Mouse (Mus musculus) midbrain, embryonic 12.5 days (tissue): Measurements from ENCODE around the gene Lrp8. TPM values are rescaled to one million over a fixed set of nuclear protein-coding genes. Genes with fewer than 3 reads are reported as not detected.
A peak's percentile ranks its signal among the peaks of the same experiment; 100 is the strongest.

Experiments
- ATAC-seq: fragments of 200-750 bp; cut with Nextera tagmentation; 2 replicates; pipeline ENCODE4 v1.8.0; 2017; ENCODE audit warnings: low read depth, moderate TSS enrichment, moderate library complexity; ENCODE audit not compliant: low FRiP score
- H3K27ac ChIP-seq: fragments of 300-500 bp; sonication (generic); replicated peaks from 2 replicates; pipeline ENCODE4 v1.5.1; 2016; ENCODE audit warnings: mild to moderate bottlenecking
- H3K27me3 ChIP-seq: fragments of 300-500 bp; sonication (generic); 2 replicates; pipeline ENCODE4 v1.6.1; 2016; ENCODE audit warnings: mild to moderate bottlenecking
- H3K36me3 ChIP-seq: fragments of 300-500 bp; sonication (generic); 2 replicates; pipeline ENCODE4 v1.6.1; 2016
- H3K4me1 ChIP-seq: fragments of 300-500 bp; sonication (generic); 2 replicates; pipeline ENCODE4 v1.6.1; 2016
- H3K4me2 ChIP-seq: fragments of 300-500 bp; sonication (generic); replicated peaks from 2 replicates; pipeline ENCODE4 v1.6.1; 2016; ENCODE audit warnings: mild to moderate bottlenecking, moderate library complexity
- H3K4me3 ChIP-seq: fragments of 300-500 bp; sonication (generic); 2 replicates; pipeline ENCODE4 v1.5.1; 2016; ENCODE audit warnings: mild to moderate bottlenecking
- H3K9ac ChIP-seq: fragments of 300-500 bp; sonication (generic); replicated peaks from 2 replicates; pipeline ENCODE4 v1.6.1; 2016; ENCODE audit warnings: mild to moderate bottlenecking, moderate library complexity
- H3K9me3 ChIP-seq: fragments of 300-500 bp; sonication (generic); 2 replicates; pipeline ENCODE4 v1.6.1; 2016; ENCODE audit warnings: mild to moderate bottlenecking
- WGBS: fragments of 180-500 bp; shearing (Covaris S2); methylation state at CpG from one replicate; pipeline ENCODE4 v1.1.7; 2016; 5-methylcytosine and 5-hydroxymethylcytosine counted together
- polyA plus RNA-seq: library from polyadenylated mRNA; unstranded; fragments of >200 nt; fragmentation: Nextera tagmentation; extraction: Ambion mirVana; gene quantifications from 2 replicates; pipeline ENCODE4 v1.2.1, GENCODE M21; 2016

Gene Lrp8
- polyA plus RNA-seq, 1 experiment from 2014 or later = 40.1 TPM

- H3K9ac ChIP-seq = no peak overlapping the region; the same call in 1 of the 2 replicates
Observed at GRCm38 (mm10) chr4:107811716-107812330, 9.8 kb downstream of the Lrp8 start.

GRCm38 (mm10) chr4:107812336-107812735 is 10.3 kb downstream of the Lrp8 start:
- Histone ChIP-seq H3K27ac (no peak overlapping the region), H3K4me2 (no peak overlapping the region), H3K4me1 (peaks cover 34% of the 10 kb centered on the region), H3K36me3 (peaks cover 46% of the 10 kb centered on the region), H3K9me3 (no peaks in the 10 kb centered on the region), H3K27me3 (no peaks in the 10 kb centered on the region), H3K4me3 (no peak overlapping the region), H3K9ac (no peak overlapping the region)
- ATAC-seq = no peak
- 82% methylated on average over 6 of the region's 6 CpGs for WGBS

More at GRCm38 (mm10) chr4:107811716-107812330, 9.8 kb downstream of the Lrp8 start:
- ATAC-seq = no peak
- no peak overlapping the region for H3K4me2 ChIP-seq
- no peak overlapping the region for H3K4me3 ChIP-seq
- 58% methylated on average over 10 of the region's 10 CpGs for WGBS
- peaks cover 51% of the 10 kb centered on the region for H3K36me3 ChIP-seq
- no peak overlapping the region for H3K27ac ChIP-seq
- no peaks in the 10 kb centered on the region for H3K9me3 ChIP-seq
- no peaks in the 10 kb centered on the region for H3K27me3 ChIP-seq
- peaks cover 31% of the 10 kb centered on the region for H3K4me1 ChIP-seq

DNA sequence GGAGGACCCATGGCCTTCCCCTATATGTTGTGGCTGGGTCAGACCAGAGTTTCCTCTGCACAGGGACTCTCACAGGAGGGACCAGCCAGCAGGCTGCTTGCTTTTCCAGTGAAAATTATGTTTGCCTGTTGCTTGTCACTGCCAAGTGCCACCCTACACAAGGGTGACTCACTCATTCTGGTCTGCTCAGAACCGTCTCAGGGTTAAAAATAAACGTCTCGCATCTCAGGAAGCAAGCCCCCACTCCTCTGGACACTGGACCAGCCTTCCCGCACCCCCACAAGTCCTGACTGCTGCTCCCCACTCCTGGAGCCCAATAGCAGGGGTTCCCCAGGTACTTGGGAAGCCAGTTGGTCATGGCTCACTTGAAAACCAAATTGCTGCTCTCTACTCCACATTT is 14.4 kb downstream of the Lrp8 start:
- Histone ChIP-seq H3K27ac (no peak overlapping the region), H3K4me3 (no peak overlapping the region), H3K36me3 (peaks cover 29% of the 10 kb centered on the region; the same call in 1 of the 2 replicates), H3K4me2 (no peak overlapping the region), H3K9me3 (no peaks in the 10 kb centered on the region), H3K4me1 (peaks cover 55% of the 10 kb centered on the region), H3K9ac (no peak overlapping the region), H3K27me3 (0 out of 2 replicates have a peak, but pooled peaks cover 3% of the 10 kb centered on the region)
- no peak for ATAC-seq
- 91% methylated on average over 4 of the region's 4 CpGs for WGBS

GRCm38 (mm10) chr4:107817463-107817862 is 15.4 kb downstream of the Lrp8 start:
- H3K4me2 ChIP-seq = no peak overlapping the region
- no peak overlapping the region; the same call in 1 of the 2 replicates for H3K9ac ChIP-seq
- no peaks in the 10 kb centered on the region for H3K9me3 ChIP-seq
- peak overlapping the region; percentile 49 for H3K27ac ChIP-seq
- peaks cover 29% of the 10 kb centered on the region; the same call in 1 of the 2 replicates for H3K36me3 ChIP-seq
- H3K4me3 ChIP-seq = no peak overlapping the region
- 0 out of 2 replicates have a peak, but pooled peaks cover 8% of the 10 kb centered on the region for H3K27me3 ChIP-seq
- WGBS = 40% methylated on average over 6 of the region's 6 CpGs
- ATAC-seq = peak; percentile 17
- peaks cover 57% of the 10 kb centered on the region for H3K4me1 ChIP-seq

GRCm38 (mm10) chr4:107819990-107820719 is 18.1 kb downstream of the Lrp8 start:
- 0 out of 2 replicates have a peak, but pooled peaks cover 12% of the 10 kb centered on the region for H3K36me3 ChIP-seq
- peaks cover 9% of the 10 kb centered on the region; the same call in 1 of the 2 replicates for H3K27me3 ChIP-seq
- H3K9ac ChIP-seq = 0 out of 2 replicates have a peak overlapping the region, but pooled peaks have one; percentile 15
- H3K4me3 ChIP-seq = no peak overlapping the region
- WGBS = 76% methylated on average over 16 of the region's 16 CpGs
- H3K4me1 ChIP-seq = peaks cover 75% of the 10 kb centered on the region
- no peaks in the 10 kb centered on the region for H3K9me3 ChIP-seq
- peak overlapping the region; percentile 49 for H3K27ac ChIP-seq
- no peak for ATAC-seq
- no peak overlapping the region for H3K4me2 ChIP-seq

DNA sequence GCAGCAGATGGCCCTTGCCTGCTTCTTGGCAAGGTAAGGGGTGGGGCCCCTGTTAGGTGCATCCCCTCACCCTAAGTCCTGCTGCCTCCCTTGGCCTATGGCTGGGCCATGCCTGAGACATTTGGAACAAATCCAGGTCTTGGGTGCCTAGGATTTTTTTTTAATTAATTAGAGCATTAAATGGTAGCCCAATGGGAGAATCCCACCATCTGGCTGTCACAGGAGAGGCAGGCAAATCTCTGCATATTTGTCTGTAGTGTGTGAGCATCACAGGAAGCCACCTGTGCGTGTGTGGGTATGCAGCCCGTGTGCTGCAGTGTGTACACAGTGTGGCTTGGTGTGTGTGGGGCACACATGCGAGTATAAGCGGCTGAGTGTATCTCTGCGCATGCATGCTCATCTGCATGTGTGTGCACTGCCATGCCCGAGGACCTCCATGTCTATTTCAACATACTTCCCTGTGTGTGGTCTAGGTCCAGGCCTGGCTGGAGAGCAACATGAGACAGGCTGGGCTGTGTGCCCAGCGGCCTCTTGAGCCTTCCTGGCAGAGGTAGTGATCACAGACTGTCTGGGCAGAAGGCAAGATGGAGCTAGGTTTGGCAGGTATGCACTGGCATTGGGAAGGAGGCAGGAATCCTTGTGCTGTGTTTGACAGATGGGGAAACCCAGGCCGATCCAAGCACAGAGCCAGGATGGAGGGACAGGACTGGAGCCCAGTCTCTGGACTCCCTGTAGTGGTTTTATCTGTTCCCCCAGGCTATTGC is 19.0 kb downstream of the Lrp8 start:
- Histone ChIP-seq H3K9ac (0 out of 2 replicates have a peak overlapping the region, but pooled peaks have one; percentile 20), H3K36me3 (0 out of 2 replicates have a peak, but pooled peaks cover 6% of the 10 kb centered on the region), H3K4me2 (no peak overlapping the region), H3K4me1 (peaks cover 84% of the 10 kb centered on the region), H3K9me3 (no peaks in the 10 kb centered on the region), H3K4me3 (no peak overlapping the region), H3K27me3 (peaks cover 13% of the 10 kb centered on the region; the same call in 1 of the 2 replicates), H3K27ac (no peak overlapping the region)
- no peak for ATAC-seq
- 88% methylated on average over 8 of the region's 8 CpGs for WGBS

- Histone ChIP-seq H3K4me2 (peak overlapping the region; percentile 33), H3K36me3 (0 out of 2 replicates have a peak, but pooled peaks cover 4% of the 10 kb centered on the region), H3K4me3 (no peak overlapping the region), H3K9ac (peak overlapping the region; percentile 21), H3K9me3 (no peaks in the 10 kb centered on the region), H3K4me1 (peaks cover 93% of the 10 kb centered on the region), H3K27ac (peak overlapping the region; percentile 81), H3K27me3 (peaks cover 14% of the 10 kb centered on the region; the same call in 1 of the 2 replicates)
- 19% methylated on average over 9 of the region's 9 CpGs for WGBS
- peak; percentile 47 for ATAC-seq
Observed at GRCm38 (mm10) chr4:107822936-107823411, 20.9 kb downstream of the Lrp8 start.

GRCm38 (mm10) chr4:107823511-107823910 is 21.4 kb downstream of the Lrp8 start:
- Histone ChIP-seq H3K9me3 (no peaks in the 10 kb centered on the region), H3K4me2 (peak overlapping the region; percentile 33), H3K36me3 (0 out of 2 replicates have a peak, but pooled peaks cover 4% of the 10 kb centered on the region), H3K4me3 (no peak overlapping the region), H3K27me3 (peaks cover 14% of the 10 kb centered on the region; the same call in 1 of the 2 replicates), H3K4me1 (peaks cover 95% of the 10 kb centered on the region), H3K27ac (peak overlapping the region; percentile 81), H3K9ac (peak overlapping the region; percentile 31; the same call in 1 of the 2 replicates)
- WGBS = 30% methylated on average over 11 of the region's 11 CpGs
- ATAC-seq = no peak

DNA sequence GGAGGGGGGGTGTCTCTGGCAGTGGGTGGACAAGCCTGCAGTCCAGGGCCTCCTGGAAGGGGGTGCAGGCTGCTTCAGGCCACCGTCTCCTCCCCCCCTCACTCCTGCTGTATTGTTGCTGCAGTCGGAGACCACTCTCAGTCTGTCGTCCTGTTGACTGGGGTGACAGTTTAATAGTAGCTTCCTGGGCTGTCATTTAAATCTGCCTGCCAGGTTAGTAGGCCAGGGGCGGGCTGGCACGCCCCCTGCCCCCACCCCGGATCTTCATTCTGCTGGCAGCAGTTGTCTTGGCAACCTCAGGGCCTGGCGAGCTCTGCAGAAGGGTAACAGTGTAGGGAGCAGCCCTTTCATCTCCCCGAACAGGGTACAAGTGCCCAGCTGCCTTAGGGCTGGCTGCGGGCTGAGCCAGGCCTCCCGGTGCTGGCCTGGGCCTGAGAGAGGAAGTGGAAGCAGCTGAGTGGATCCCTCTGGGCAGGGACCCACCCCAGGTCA is 26.7 kb downstream of the Lrp8 start:
- 12% methylated on average over 10 of the region's 10 CpGs for WGBS
- H3K27me3 ChIP-seq = peaks cover 20% of the 10 kb centered on the region; the same call in 1 of the 2 replicates
- H3K27ac ChIP-seq = peak overlapping the region; percentile 84
- peaks cover 98% of the 10 kb centered on the region for H3K4me1 ChIP-seq
- no peaks in the 10 kb centered on the region for H3K9me3 ChIP-seq
- no peak overlapping the region for H3K4me3 ChIP-seq
- H3K4me2 ChIP-seq = peak overlapping the region; percentile 26
- H3K9ac ChIP-seq = peak overlapping the region; percentile 39; the same call in 1 of the 2 replicates
- ATAC-seq = peak; percentile 71
- no peaks in the 10 kb centered on the region for H3K36me3 ChIP-seq

DNA sequence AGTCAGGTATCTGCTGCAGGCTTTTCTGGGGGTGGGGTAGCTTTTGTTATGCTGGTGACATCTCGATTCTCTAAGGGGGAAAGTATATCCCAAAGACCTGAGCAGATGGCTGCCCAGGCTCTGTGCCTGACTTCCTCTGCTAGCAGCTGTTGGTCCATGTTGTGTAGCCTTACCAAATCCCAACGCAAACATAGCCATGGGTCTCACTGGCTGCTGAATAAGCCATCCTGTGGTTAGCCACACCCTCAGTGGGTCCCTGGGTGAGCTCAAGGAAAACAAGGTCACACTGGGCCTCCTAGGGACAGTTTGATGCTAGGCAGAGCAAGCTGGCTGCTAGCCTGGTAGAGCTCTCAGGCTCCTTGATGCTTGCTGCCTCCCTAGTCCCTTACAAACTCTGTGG is 27.6 kb downstream of the Lrp8 start:
- no peaks in the 10 kb centered on the region for H3K36me3 ChIP-seq
- H3K4me1 ChIP-seq = peaks cover 98% of the 10 kb centered on the region
- peaks cover 22% of the 10 kb centered on the region; the same call in 1 of the 2 replicates for H3K27me3 ChIP-seq
- 22% methylated on average over 2 of the region's 2 CpGs for WGBS
- no peak overlapping the region for H3K4me2 ChIP-seq
- no peaks in the 10 kb centered on the region for H3K9me3 ChIP-seq
- H3K4me3 ChIP-seq = no peak overlapping the region
- peak overlapping the region; percentile 29; the same call in 1 of the 2 replicates for H3K9ac ChIP-seq
- H3K27ac ChIP-seq = peak overlapping the region; percentile 84
- ATAC-seq = no peak

GRCm38 (mm10) chr4:107830189-107830588 is 28.1 kb downstream of the Lrp8 start:
- H3K27ac ChIP-seq = peak overlapping the region; percentile 84
- H3K36me3 ChIP-seq = no peaks in the 10 kb centered on the region
- peak overlapping the region; percentile 29; the same call in 1 of the 2 replicates for H3K9ac ChIP-seq
- peak; percentile 39 for ATAC-seq
- peaks cover 22% of the 10 kb centered on the region; the same call in 1 of the 2 replicates for H3K27me3 ChIP-seq
- no peaks in the 10 kb centered on the region for H3K9me3 ChIP-seq
- peak overlapping the region; percentile 15 for H3K4me2 ChIP-seq
- H3K4me1 ChIP-seq = peaks cover 98% of the 10 kb centered on the region
- no peak overlapping the region for H3K4me3 ChIP-seq
- whole genome bisulfite sequencing = 40% methylated on average over 10 of the region's 10 CpGs
